Mouse (Mus musculus) olfactory bulb, adult 2 months (tissue): ENCODE results near the gene Pla2g1b.

ENCODE experiments used
- CTCF ChIP-seq: fragments of 200-500 bp; IDR thresholded peaks from 2 replicates; pipeline ENCODE4 v1.5.1; 2012; ENCODE audit warnings: low read depth, mild to moderate bottlenecking, low read length, moderate library complexity; ENCODE audit not compliant: insufficient read depth
- POLR2A ChIP-seq: fragments of 200-500 bp; IDR thresholded peaks from 2 replicates; pipeline ENCODE4 v1.6.1; 2012; ENCODE audit warnings: mild to moderate bottlenecking, low read depth, low read length, moderate library complexity; ENCODE audit not compliant: insufficient read depth

DNA sequence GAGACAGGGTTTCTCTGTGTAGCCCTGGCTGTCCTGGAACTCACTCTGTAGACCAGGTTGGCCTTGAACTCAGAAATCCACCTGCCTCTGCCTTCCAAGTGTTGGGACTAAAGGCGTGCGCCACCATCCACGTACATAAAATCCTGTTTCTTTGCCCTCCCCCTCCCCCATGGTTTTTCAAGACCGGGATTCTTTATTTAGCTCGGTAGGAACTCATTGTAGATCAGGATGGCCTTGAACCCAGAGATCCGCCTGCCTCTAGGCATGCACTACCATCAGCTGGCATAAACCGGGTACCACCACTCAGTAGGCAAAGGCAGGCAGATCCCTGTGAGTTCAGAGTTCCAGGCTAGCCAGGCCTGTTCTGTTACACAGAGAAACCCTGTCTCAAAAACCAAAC lies 50.8 kb downstream of the Pla2g1b start:
- TF ChIP-seq CTCF (no peak), POLR2A (no peak)
